Mouse (Mus musculus) kidney, postnatal 14 days (tissue): Measurements from ENCODE around the gene Kcnc1.

Experiments used
- DNase-seq: peaks from one replicate; pipeline ENCODE4 v3.0.0; 2022; ENCODE audit warnings: mixed read lengths

The Kcnc1 gene

DNA sequence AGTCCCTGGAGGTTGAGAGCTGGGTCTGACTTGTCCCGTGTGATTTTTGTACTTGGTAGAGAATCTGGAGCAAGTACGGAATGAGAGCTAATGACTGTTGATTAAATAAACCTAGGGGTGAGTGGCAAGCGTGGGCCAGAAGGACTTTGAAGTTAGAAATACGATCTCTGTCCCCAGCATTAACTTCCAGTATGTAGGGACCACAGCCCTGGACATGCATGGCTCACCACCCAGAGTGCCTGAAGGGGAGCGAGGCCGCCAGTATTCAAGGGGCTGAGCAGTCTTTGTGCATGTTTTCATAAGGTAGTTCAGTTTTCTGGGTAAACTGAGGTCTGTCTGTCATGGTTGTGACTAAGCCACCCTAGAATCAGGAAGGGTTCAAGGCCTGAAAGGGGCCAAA is 726 bp upstream of the Kcnc1 start:
- DNase-seq: no peak

DNA sequence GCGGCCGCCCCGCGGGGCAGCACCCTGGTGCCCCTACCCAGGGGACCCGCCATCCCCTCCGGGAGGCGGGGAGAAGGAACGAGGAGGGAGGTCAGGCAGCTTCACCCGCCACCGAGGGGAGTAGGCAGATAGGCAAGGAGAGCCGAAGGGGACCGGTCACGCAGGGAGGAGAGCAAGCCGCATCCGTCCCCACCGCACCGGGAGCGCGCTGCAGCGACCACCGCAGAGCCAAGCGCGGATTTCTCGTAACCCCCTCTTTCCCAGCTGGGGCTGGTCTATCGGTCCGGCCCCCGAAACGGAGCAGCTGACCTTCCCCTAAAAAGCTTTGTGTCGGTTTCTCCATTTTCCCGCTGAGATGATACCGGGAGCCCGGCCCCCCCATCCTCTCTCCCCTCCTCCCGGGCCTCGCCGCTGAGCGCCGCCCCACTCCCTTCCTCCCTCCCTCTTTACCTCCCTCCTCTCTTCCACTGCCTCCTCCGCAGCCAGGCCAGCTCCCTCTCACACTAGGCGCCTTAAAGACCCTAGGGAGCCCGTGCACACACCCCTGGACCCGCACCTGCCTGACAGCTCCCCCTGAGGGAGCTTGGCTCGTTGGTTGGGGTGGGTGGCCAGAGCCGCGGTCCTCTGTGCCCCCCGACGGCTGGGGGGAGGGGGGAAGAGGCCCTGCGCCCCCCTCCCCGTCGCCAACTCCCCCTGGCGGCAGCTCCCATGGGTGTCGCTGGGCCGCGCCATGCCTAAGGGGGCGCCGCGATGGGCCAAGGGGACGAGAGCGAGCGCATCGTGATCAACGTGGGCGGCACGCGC is 833 bp downstream of the Kcnc1 start:
- DNase-seq: no peak

DNA sequence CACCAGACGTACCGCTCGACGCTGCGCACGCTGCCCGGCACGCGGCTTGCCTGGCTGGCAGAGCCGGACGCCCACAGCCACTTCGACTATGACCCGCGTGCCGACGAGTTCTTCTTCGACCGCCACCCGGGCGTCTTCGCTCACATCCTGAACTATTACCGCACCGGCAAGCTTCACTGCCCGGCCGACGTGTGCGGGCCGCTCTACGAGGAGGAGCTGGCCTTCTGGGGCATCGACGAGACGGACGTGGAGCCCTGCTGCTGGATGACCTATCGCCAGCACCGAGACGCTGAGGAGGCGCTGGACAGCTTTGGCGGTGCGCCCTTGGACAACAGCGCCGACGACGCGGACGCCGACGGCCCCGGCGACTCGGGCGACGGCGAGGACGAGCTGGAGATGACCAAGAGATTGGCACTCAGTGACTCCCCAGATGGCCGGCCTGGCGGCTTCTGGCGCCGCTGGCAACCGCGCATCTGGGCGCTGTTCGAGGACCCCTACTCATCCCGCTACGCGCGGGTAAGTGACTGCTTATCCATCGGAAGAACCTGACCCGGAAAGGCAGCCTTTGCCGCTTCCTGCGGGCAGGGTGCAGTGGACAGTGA is 1.5 kb downstream of the Kcnc1 start:
- DNase-seq: no peak

DNA sequence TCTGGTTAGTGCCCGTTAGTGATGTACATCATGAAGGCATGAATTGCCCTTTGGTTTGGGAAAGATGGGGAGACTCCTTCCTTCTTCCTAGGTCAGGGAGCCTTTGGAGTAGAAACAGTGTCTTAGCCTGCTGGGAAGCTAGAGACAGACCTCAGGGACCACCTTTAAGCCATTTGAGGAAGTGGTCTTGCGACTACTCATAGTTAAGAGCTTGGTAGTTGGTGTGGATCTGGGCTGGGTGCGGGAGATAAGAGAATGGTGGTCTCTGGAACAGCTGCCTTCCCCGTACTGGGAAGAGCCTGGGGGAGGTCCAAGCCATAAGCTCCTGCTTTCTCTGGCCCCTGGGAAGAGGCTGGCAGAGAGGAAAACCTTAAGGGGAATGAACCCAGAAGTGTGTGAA is 2.3 kb downstream of the Kcnc1 start:
- no peak for DNase-seq

DNA sequence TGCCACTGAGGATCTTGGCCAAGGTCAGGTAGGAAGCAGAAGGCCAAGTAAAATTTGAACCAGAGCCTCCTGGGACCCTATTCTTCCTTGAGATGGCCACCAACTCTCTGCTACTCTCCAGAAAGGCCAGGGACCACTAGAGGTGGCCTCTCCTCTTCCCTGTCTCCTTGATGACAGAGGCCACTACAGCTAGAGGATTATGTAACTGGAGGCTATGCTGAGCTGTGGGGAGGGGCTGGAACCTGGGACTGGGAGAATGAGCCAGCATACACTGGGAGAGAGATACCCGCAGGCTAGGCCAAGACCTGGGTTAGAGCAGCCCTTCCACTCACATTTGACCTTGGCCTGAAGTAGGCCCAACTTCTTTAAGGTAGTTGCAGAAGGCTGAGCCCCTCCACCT is 3.4 kb downstream of the Kcnc1 start:
- no peak for DNase-seq

DNA sequence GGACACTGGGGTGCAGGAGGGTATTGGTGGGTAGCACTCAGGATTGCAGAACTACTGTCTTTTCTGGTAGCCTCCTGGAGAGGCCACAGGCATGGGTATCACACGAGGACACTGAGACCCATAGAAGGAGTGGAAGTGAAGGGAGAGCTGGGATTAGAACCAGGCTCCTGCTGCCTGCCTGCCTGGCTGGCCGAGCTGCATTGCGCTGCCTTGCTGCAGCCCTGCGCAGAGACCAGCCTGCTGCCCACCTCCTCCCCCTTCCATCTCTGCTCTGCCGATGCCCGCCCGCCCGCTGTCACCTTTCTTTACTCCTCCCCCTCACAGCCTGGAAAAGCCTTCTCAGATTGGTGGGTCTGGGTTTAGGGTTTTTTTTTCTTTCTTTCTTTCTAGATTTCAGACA is 4.0 kb downstream of the Kcnc1 start:
- no peak for DNase-seq

DNA sequence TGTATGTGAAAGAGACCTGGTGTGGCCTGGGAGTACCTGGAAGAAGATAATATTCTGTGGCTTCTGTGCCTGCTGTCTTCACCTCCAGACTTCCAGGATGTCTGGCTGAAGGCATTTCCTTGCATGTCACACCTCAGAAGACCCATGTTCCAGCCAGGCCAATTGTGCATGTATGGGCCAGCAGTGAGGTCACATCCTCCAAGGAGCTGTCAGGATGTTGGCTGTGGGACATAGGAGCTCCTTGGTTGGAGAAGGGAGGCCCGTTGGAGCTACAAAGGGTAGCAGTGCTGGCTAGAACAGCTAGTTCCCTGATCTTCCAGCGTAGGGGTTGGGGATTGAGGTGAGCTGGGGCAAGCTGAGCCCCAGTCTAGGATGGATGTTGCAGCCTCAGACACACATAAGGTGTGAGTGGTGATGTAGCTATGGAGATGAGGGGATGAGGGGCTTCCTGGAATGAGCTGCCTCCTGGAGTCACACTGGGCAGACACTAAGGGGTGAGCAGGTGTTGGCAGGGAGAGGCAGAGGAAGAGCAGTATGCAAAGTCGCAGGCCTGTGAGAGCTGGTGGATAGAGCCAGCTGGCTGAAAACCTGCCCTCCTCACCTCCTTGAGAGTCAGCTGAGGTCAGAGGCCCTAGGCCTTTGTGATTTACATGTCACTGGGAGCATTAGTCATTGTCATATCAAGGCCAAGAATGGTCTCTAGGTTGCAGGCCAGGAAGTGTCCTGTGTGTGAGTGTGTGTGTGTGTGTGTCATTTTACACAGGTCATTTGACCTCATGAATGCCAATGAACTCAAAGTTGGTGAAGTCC is 5.3 kb downstream of the Kcnc1 start:
- DNase-seq: no peak

DNA sequence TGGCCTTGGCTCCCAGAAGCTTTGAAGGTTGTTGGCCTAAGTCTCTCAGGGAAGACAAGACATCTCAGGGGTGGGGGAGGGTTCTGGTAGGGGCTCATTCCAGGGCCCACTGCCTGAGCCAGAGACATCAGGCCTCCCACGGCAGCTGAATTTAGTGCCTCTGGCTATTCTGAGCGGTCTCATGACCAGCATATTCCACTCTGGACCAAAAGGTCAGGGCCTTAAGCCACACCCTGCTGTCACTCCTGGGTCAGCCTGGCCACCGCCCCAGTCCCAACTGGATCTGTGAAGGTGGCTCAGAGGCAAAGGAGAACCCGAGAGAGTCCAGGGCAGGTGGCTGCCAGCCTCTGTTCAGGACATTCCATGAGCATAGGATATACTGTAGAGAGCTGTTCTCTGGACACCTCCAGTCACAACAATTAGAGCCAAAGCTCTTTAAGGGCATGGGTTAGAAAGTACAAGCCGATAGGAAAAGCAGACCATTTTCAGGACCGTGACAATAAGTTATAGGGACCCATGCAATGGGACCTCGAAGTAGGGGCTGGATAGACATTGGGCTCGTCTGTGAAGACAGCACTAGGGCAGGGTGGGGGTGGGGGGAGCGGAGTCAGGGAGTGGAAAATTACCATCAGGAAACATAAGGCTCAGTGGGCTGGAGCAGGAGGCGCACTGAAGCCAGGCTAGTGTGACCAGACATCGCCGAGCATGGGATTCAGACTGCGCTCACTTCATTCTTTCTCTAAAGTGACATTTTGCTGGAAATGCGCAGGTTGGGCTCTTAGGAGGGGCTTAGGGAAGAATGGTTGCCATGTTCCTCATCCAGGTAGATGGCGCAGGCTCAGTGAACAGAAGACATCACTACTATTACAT is 7.6 kb downstream of the Kcnc1 start:
- no peak for DNase-seq

DNA sequence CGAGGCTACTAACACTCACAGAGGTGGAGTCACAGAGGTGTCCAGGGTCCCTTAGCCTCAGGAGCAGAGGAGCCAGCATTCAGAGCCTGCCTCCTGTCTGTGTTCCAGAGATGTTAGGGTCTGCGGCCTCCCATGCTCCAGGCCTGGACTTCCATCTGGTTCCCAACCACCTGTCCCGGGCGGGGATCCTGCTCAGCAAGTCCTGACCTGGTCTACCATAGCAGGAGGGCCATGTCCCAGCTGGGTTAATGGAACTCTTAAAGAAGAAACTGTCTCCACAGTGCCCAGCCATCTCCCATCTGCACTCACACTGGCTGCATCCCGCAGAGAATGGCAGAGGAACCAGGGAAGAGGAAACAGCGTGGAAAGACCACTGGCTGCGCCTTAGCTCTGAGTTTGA is 8.5 kb downstream of the Kcnc1 start:
- DNase-seq: no peak

DNA sequence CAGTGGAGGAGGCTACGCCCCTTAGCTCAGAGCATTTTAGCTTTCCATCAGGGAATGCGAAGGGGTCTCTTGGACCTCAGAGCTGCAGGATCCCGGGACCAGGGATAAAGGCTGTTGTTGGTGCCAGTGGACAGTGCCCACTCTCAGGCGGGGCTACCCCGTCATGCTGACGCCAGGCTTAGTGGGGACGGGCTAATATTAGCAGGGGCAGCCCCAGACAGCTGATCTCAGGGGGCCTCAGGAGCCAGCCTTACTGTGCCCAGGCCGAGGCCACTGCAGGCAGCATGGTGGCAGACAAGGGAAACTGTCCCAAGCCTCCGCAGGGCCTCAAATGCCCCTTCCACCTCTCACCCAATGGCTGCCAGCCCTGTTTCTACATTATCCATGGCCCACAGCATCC is 12.3 kb downstream of the Kcnc1 start:
- no peak for DNase-seq

DNA sequence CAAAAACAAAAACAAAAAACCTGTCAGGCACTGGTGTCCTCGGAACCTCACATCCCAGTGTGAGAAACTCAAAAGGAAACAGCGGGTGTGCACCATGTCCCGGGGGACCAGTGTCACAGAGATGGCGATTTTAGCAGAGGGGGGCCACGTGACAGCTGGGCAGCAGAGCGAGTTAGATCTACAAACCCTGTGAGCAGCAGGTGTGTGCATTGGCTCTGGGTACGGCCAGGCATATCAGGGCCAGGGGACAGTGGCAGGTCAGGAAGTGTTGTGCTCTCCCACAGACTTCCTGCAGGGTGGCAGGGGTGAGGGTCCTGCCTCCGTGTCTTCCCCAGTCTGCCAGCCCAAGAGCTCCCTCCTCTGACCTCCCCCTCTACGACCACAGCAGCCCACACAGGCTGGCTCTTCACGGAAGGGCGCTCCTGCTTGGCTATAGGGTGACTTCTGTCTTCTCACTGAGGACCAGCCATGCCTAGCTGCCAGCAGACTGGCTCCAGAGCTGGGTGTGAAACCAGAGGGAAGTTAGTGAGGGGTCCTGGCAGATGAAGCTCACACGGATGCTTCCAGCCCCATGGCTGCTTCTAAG is 13.0 kb downstream of the Kcnc1 start:
- DNase-seq: no peak

DNA sequence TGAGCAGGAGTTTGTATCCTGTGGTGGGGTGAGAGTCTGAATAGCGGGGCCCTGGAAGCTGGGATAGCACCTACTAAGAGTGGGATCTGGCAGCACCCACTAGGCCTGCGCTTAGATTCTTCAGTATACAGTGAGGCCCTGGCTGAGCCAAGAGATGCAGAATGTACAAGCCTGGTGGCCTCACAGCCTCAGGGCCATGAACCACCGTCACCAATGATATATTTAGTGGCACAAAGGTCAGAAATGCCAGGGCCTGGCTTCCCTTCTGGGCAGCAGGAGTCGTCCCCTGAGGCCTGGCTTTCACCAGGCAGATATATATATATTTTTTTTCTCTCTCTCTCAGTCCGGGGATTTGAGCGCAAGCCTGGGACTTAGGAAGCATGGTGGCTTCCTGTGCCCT is 14.4 kb downstream of the Kcnc1 start:
- DNase-seq: no peak

DNA sequence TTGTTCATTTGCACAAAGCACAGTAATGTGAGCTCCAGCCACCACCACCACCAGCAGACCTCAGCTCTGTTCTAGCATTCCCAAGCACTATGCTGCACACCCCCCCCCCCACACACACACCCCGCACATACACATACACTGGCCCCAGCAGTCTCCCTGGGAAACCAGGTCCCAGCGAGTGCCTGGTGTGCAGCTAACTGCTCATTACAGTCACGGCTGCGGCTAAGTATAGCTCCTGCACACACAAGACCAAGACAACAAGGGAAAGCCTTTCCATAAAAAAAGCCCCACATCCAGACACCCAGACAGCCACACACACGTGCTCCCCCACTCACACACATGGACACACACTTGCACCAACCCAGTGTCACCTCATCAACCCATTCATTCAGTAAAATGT is 16.5 kb downstream of the Kcnc1 start:
- no peak for DNase-seq

DNA sequence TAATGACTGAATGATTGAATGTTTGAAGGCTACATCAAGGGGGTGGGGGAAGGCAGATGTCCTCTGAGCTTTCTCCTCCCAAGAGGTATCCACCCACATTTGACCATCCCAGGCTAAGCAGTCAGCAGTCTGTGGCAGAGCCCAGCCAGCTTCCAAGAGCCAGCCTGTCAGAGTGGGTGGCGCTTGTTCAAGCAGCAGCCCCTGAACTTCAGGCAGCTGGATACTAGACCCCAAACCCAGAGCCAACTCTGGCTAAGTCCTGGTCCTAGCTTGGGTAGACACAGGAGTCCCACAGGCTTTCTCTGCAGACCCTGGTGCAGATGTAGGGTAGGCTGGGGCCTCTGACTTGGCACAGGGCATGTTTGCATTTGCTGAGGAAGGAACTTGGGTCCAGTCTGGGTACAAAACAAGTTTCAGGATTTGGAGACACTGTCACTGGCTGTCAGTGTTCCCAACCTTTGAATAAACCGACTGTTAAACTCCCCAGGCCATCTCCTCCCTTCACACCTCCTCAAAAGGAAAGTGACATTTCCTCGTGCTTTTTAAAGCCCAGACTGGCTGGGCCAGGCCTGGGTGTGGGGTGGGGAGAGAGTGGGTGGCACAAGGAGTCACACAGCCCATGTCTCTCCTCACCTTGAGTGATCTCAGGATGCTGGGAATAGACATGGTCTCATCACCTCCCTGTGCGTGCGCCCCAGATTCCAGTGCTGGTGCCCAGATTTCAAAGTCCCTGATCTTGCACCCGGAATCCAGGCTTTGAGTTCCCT is 17.8 kb downstream of the Kcnc1 start:
- no peak for DNase-seq

DNA sequence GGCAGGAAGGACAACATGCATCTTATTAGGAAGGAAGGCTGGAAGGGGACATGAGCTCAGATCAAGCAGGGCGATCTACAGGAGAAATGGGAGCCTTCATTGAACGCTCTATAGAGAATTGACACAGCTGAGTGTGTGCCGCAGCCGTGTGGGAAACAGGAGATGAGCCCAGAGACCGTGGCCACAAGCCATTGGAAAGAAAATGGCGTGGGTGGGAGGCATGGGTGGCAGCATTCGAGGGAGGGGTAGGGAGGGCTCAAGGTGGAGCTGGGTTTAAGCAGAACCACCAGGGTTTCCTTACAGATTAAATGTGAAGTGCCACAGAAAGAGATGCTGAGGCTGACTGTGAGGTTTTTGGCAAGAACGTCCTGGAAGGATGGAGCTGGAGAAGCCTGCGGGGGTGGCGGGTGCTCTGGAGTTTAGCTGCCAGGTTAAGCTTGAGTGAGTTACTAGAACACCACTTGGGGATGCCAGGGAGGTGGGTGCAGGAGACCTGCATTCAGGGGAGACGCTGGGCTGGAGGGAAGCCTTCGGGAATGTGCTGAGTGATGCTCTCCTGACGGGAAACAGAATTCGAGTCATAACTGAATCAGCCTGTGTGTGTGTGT is 19.6 kb downstream of the Kcnc1 start:
- no peak for DNase-seq

DNA sequence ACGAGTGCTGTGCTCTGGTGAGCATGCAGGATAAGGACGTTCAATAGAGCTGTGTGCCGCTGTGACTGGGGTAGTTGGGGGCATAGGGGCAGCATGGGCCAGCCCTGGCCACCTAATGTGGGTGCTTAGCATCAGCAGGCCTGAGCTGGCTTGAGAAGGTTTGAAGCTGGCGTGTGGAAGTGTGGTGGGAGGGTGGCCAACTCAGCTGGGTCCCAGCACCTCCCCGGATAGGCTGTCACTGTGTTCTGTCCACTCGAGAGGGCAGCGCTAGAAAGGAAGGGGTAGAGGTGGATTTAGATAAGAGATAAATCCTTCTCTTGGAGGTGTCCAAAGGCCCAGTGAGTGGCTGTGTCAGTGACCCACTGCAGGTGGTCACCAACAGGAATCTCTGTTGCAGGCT is 21.2 kb downstream of the Kcnc1 start:
- no peak for DNase-seq

DNA sequence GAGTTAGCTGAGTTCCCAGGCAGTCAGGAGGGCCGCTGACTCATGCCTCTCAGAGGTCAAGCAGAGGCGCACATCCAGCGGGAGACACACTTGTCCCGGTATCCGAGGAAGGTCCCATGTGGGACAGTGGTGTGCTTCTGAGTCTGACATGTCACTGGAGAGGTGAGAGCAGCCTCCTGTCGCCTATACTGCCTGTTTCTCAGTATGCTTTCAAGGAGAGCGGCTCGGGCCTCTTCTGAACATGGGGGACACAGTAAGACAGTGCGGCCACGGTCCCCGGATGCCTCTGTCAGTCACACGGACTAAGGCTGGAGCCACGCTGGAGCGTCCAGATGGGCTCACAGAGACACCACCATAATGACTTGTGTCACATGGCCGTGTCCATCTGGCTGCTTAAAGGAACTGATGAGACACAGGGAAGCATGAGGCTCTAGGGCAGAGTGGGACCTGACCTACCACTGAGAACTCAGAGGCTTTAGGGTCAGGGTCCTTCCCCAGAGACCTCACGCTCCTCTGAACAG is 21.9 kb downstream of the Kcnc1 start:
- DNase-seq: no peak

DNA sequence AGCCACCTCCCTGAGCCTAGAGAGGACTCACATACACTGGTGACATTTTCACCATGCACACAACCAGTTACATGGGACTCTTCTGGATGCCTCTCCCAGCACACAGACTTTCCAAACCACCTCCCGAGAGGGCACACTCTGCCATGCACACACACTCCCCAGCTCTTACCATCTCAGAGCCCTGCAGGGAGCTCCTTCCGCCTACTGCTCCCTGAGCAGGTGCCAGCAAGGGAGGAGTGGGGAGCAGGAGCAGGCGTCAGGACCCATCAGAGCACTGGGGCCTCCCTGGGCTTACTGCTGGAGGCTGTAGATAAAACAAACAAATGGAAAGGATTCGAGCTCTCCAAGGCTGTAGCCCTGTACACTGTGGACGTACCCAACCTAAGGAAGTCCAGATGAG is 25.2 kb downstream of the Kcnc1 start:
- DNase-seq: no peak

DNA sequence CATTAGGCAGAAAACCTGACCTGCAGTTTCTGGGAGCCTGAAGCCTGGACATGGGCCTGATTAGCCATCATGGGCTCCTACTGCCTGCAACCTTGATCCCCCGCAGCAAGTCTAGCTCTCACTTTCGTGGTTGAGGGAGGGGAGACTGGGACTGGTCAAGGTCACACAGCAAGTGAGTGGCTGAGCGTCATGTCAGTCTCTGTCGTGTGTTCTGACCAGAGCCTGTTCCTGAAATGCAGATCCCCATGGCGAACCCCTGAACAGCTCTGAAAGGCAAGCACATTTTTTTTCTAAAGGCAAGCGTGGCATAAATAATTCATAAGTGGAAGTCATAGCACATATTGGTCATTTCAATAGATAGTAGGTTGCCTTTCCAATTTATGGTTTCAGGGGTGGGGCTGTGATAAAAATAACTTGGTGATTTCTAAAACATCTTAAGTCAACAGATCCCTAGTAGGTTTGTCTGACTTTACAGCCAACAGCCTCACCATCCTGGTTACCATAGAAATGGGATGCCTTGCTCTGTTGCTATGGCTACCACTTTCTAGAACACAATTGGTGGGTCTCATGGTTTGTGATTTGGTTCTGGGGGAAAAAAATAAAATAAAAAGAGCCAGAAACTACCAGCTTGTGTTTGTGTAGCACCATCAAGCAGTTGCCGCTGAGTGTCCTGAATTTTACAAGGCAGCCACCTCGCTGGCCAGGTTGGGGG is 25.9 kb downstream of the Kcnc1 start:
- no peak for DNase-seq

DNA sequence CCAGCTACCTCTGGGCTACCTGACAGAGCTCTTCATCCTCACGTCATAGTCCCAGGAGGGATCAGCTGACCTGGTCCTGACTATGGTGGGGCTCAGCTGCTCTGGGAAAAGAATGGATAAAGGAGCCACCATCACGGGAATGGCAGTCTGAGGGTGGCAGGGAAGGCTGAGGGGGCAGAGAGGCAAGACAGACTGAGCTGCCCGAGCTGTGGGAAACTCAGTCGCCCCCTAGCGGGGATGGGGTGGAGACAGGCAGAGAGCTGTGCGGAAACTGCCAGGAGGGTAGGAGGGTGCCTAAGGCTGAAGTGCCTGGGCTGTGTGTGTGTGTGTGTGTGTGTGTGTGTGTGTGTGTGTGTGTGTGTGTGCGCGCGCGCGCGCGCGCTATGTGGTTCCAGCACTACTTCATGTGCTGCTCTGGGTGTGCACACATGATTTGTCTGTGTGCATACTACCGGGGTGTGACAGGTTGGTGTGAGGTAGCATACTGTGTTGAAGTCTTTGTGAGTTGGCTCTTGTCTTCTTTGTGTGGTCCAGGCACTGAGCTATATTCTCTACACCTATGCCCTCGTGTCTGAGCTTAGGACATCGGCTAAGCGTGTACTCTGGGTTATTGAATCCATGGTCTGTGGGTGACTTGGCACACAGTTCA is 26.6 kb downstream of the Kcnc1 start:
- DNase-seq: peak; percentile 15
